Mouse (Mus musculus): ENCODE results near the gene Rtn4r. TPM values are rescaled to one million over a fixed set of nuclear protein-coding genes. Genes with fewer than 3 reads are reported as not detected.

Rtn4r gene
- total RNA-seq, 2 experiments from 2014 or later = 9.1 to 9.9 TPM

GRCm38 (mm10) chr16:18152189-18152588 is 24.7 kb downstream of the Rtn4r start:
- intact Hi-C loops (cut with DNase I) = no loop called here
- no peak for DNase-seq (ENCODE audit: low spot score)

GRCm38 (mm10) chr16:18152769-18153445 is 25.5 kb downstream of the Rtn4r start:
- intact Hi-C loops (cut with DNase I) = no loop called here
- no peak for DNase-seq (ENCODE audit: low spot score)

GRCm38 (mm10) chr16:18154521-18155171 is 27.2 kb downstream of the Rtn4r start:
- intact Hi-C loops (cut with DNase I) = no loop called here
- DNase-seq (ENCODE audit: low spot score) = no peak

- no peak for DNase-seq (ENCODE audit: low spot score)
Measured at GRCm38 (mm10) chr16:18156579-18157350, 29.3 kb downstream of the Rtn4r start.

GRCm38 (mm10) chr16:18159255-18159654 is 31.8 kb downstream of the Rtn4r start:
- intact Hi-C loops (cut with DNase I) = no loop called here
- no peak for DNase-seq (ENCODE audit: low spot score)

More at GRCm38 (mm10) chr16:18156579-18157350, 29.3 kb downstream of the Rtn4r start:
- intact Hi-C loops (cut with DNase I) = no loop called here

GRCm38 (mm10) chr16:18159778-18160177 is 32.3 kb downstream of the Rtn4r start:
- DNase-seq (ENCODE audit: low spot score) = no peak
- intact Hi-C loops (cut with DNase I) = no loop called here

- DNase-seq (ENCODE audit: low spot score) = no peak
- intact Hi-C loops (cut with DNase I) = no loop called here
Measured at GRCm38 (mm10) chr16:18160514-18160913, 33.1 kb downstream of the Rtn4r start.

GRCm38 (mm10) chr16:18161190-18161589 is 33.7 kb downstream of the Rtn4r start:
- no peak for DNase-seq (ENCODE audit: low spot score)
- intact Hi-C loops (cut with DNase I) = no loop called here

GRCm38 (mm10) chr16:18164642-18165238 is 37.3 kb downstream of the Rtn4r start:
- intact Hi-C loops (cut with DNase I) = no loop called here
- DNase-seq (ENCODE audit: low spot score) = no peak

GRCm38 (mm10) chr16:18166613-18167190 is 39.3 kb downstream of the Rtn4r start:
- intact Hi-C loops (cut with DNase I) = no loop called here
- DNase-seq (ENCODE audit: low spot score) = no peak

- intact Hi-C loops (cut with DNase I) = no loop called here
- DNase-seq (ENCODE audit: low spot score) = no peak
Measured at GRCm38 (mm10) chr16:18169156-18169555, 41.7 kb downstream of the Rtn4r start.

- intact Hi-C loops (cut with DNase I) = no loop called here
- no peak for DNase-seq (ENCODE audit: low spot score)
Measured at GRCm38 (mm10) chr16:18169776-18170175, 42.3 kb downstream of the Rtn4r start.

GRCm38 (mm10) chr16:18172266-18172855 is 44.9 kb downstream of the Rtn4r start:
- intact Hi-C loops (cut with DNase I) = loop anchor here (2.0 kb wide), 1 partner anchor 38 kb away; no protein-coding TSS in a partner anchor
- peak; percentile 26 for DNase-seq (ENCODE audit: low spot score)

GRCm38 (mm10) chr16:18173231-18173630 is 45.8 kb downstream of the Rtn4r start:
- intact Hi-C loops (cut with DNase I) = loop anchor here (1.0 to 2.0 kb wide), 3 partner anchors 38 to 65 kb away; no protein-coding TSS in a partner anchor
- no peak for DNase-seq (ENCODE audit: low spot score)

- intact Hi-C loops (cut with DNase I) = loop anchor here (1.0 to 2.0 kb wide), 3 partner anchors 37 to 65 kb away; no protein-coding TSS in a partner anchor
- DNase-seq (ENCODE audit: low spot score) = no peak
Measured at GRCm38 (mm10) chr16:18173788-18174187, 46.3 kb downstream of the Rtn4r start.

- intact Hi-C loops (cut with DNase I) = no loop called here
- no peak for DNase-seq (ENCODE audit: low spot score)
Measured at GRCm38 (mm10) chr16:18175817-18176541, 48.5 kb downstream of the Rtn4r start.

- intact Hi-C loops (cut with DNase I) = no loop called here
Measured at GRCm38 (mm10) chr16:18176758-18177157, 49.3 kb downstream of the Rtn4r start.

GRCm38 (mm10) chr16:18179591-18179990 is 52.1 kb downstream of the Rtn4r start:
- intact Hi-C loops (cut with DNase I) = no loop called here
- no peak for DNase-seq (ENCODE audit: low spot score)

More at GRCm38 (mm10) chr16:18176758-18177157, 49.3 kb downstream of the Rtn4r start:
- DNase-seq (ENCODE audit: low spot score) = no peak

GRCm38 (mm10) chr16:18181398-18181797 is 54.0 kb downstream of the Rtn4r start:
- no peak for DNase-seq (ENCODE audit: low spot score)
- intact Hi-C loops (cut with DNase I) = no loop called here

All from heart, postnatal 25 days (tissue).